Mouse (Mus musculus): ENCODE results near the gene Acss2. TPM values are rescaled to one million over a fixed set of nuclear protein-coding genes. Genes with fewer than 3 reads are reported as not detected.
A peak's percentile ranks its signal among the peaks of the same experiment; 100 is the strongest.

Gene Acss2
- total and polyA plus RNA-seq, 2 experiments from 2014 or later, result 16.3 to 25.5 TPM

DNA sequence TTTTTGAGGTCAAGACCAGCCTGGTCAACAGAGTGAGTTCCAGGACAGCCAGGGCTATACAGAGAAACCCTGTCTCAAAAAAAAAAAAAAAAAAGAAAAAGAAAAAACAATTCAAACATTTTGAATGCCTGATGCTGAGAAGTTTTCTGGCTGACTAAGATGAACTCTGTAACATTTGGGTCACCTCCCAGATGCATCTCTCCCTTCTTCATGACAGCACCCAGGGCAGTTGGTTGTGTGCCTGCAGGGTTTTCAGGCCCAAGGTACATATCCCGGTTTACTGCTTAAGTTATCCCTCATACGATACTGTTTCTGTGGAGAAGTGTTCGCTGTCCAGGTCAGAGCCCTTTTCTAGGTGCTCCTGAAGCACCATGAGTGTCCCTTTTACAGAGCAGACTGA, 62.6 kb downstream of the Acss2 start:
- H3K9ac ChIP-seq, result no peak overlapping the region
- no peak for TF ChIP-seq CTCF (IDR thresholded peaks at IDR 0.05; ENCODE audit: low read depth)
- ATAC-seq (no peak), DNase-seq (no peak)
- WGBS, result 94% methylated on average over 3 of the region's 3 CpGs
- no peaks in the 10 kb centered on the region for H3K36me3 ChIP-seq (ENCODE audit: insufficient read depth)
- no peaks in the 10 kb centered on the region for H3K9me3 ChIP-seq (ENCODE audit: low read length)
- no peak overlapping the region for H3K27ac ChIP-seq (ENCODE audit: low read depth, low read length)
- H3K27me3 ChIP-seq (ENCODE audit: insufficient read depth, low read length), result no peaks in the 10 kb centered on the region
- H3K4me3 ChIP-seq (ENCODE audit: low read depth, low read length), result no peak overlapping the region
- no peaks in the 10 kb centered on the region for H3K4me1 ChIP-seq (ENCODE audit: insufficient read depth)
- no peak overlapping the region for H3K4me2 ChIP-seq (ENCODE audit: low read depth)

DNA sequence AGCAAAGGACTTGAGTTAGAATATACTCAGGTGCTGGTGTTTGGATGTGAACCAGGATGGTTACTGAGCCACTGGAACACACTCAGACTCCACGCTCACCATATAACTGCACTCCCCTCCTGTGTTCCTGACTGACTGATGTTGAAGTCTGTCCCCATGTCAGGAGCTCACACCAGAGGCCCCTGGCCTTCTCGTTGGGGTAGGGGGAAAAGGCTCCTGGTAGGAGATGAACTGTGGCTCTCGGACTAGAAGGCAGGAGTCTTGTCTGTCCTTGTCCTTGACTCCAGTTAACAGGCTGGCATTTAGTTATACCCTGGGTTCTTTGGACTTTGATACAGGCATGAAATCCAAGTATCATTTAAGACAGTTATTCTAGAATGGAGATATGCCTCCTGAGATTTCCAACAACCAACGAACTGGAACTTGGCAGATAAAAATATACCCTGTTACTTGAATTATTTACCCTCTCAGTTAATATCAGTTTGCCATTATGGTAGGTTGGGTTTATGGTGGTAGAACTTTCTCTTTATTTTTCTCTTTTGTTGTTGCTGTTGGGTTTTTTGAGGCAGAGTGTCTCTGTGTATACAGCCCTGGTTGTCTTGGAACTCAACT, 64.7 kb downstream of the Acss2 start:
- H3K9ac ChIP-seq, result no peak overlapping the region
- no peaks in the 10 kb centered on the region for H3K27me3 ChIP-seq (ENCODE audit: insufficient read depth, low read length)
- TF ChIP-seq CTCF (IDR thresholded peaks at IDR 0.05; ENCODE audit: low read depth), result no peak
- H3K27ac ChIP-seq (ENCODE audit: low read depth, low read length), result no peak overlapping the region
- ATAC-seq (no peak), DNase-seq (no peak)
- no peak overlapping the region for H3K4me3 ChIP-seq (ENCODE audit: low read depth, low read length)
- no peaks in the 10 kb centered on the region for H3K9me3 ChIP-seq (ENCODE audit: low read length)
- H3K36me3 ChIP-seq (ENCODE audit: insufficient read depth), result no peaks in the 10 kb centered on the region
- H3K4me2 ChIP-seq (ENCODE audit: low read depth), result no peak overlapping the region
- 82% methylated on average over 4 of the region's 4 CpGs for WGBS
- no peaks in the 10 kb centered on the region for H3K4me1 ChIP-seq (ENCODE audit: insufficient read depth)

DNA sequence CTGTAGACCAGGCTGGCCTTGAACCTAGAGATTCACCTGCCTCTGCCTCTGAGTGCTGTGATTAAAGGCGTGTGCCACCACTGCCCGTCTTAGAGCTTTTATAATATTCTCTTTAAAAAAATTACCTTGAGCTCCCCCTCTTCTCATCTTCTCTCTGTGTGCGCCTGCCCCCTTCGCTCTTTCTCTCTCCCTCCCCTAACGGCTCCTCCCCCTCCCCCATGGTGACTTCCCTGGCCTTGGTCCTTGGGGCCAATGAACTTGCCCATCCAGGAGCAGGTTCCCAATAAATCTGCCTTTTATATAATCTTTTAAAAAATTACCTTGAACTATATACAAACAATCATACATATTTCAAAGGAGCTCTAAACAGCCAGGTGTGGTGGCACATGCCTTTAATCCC, 65.2 kb downstream of the Acss2 start:
- H3K27me3 ChIP-seq (ENCODE audit: insufficient read depth, low read length), result no peaks in the 10 kb centered on the region
- DNase-seq (no peak), ATAC-seq (no peak)
- no peaks in the 10 kb centered on the region for H3K4me1 ChIP-seq (ENCODE audit: insufficient read depth)
- H3K4me2 ChIP-seq (ENCODE audit: low read depth), result no peak overlapping the region
- no peak overlapping the region for H3K9ac ChIP-seq
- WGBS, result 86% methylated on average over 5 of the region's 5 CpGs
- no peaks in the 10 kb centered on the region for H3K36me3 ChIP-seq (ENCODE audit: insufficient read depth)
- no peak overlapping the region for H3K27ac ChIP-seq (ENCODE audit: low read depth, low read length)
- no peak overlapping the region for H3K4me3 ChIP-seq (ENCODE audit: low read depth, low read length)
- H3K9me3 ChIP-seq (ENCODE audit: low read length), result no peaks in the 10 kb centered on the region
- TF ChIP-seq CTCF (IDR thresholded peaks at IDR 0.05; ENCODE audit: low read depth), result no peak

DNA sequence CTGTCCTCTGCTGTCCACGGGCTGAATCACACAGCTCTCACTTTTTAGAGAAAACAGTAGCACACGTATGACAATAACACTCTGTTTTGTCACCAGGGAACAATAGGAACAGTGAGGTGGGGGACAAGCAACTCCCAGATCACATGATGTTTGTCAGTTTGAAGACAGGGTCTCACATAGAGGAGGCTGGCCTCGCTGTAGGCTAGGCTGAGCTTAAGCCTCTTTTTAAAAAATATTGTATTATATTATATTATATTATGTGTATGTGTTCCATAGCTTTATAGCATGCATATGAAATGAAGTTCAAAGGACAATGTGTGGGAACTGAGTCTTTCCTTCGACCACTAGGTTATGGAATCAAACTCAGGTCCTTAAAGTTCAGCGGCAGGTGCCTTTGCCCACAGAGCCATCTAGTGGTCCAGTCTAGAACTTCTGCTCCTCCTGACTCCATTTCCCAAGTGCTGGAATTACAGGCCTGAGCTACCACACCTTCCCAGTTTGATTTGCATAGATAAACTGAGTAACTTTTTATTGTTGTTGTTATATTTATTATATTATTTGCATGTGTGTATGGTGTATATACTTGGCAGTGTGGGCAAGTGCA, 66.3 kb downstream of the Acss2 start:
- Histone ChIP-seq H3K9ac (no peak overlapping the region), H3K27ac (ENCODE audit: low read depth, low read length) (no peak overlapping the region), H3K9me3 (ENCODE audit: low read length) (no peaks in the 10 kb centered on the region), H3K4me2 (ENCODE audit: low read depth) (no peak overlapping the region), H3K4me1 (ENCODE audit: insufficient read depth) (no peaks in the 10 kb centered on the region), H3K27me3 (ENCODE audit: insufficient read depth, low read length) (no peaks in the 10 kb centered on the region), H3K4me3 (ENCODE audit: low read depth, low read length) (no peak overlapping the region), H3K36me3 (ENCODE audit: insufficient read depth) (no peaks in the 10 kb centered on the region)
- DNase-seq (peak; percentile 74), ATAC-seq (no peak)
- TF ChIP-seq CTCF (IDR thresholded peaks at IDR 0.05; ENCODE audit: low read depth), result peak; percentile 86
- WGBS, result 43% methylated on average over 5 of the region's 5 CpGs

DNA sequence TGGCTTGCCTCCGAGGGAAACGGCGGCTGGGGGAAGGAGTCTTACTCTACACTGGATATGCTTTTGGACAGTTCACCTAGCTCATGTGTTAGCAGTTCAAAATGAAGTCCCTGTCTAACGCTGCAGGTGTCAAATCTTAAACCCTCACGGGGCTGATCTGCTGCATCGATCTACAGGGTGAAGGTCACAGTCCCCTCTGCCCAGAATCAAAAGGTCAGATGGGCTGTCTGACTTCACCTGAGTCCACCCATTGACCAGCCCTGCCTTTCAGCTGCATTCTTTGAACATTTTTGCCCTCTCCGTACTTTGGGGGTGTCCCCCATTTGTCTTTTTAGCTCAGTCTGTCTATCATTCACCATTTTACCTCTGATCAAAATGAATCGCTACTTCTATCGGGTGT, 67.3 kb downstream of the Acss2 start:
- H3K27me3 ChIP-seq (ENCODE audit: insufficient read depth, low read length), result no peaks in the 10 kb centered on the region
- ATAC-seq (no peak), DNase-seq (no peak)
- WGBS, result 59% methylated on average over 9 of the region's 9 CpGs
- no peak overlapping the region for H3K27ac ChIP-seq (ENCODE audit: low read depth, low read length)
- no peaks in the 10 kb centered on the region for H3K36me3 ChIP-seq (ENCODE audit: insufficient read depth)
- no peaks in the 10 kb centered on the region for H3K4me1 ChIP-seq (ENCODE audit: insufficient read depth)
- H3K9me3 ChIP-seq (ENCODE audit: low read length), result no peaks in the 10 kb centered on the region
- no peak overlapping the region for H3K9ac ChIP-seq
- no peak overlapping the region for H3K4me3 ChIP-seq (ENCODE audit: low read depth, low read length)
- no peak overlapping the region for H3K4me2 ChIP-seq (ENCODE audit: low read depth)
- no peak for TF ChIP-seq CTCF (IDR thresholded peaks at IDR 0.05; ENCODE audit: low read depth)

DNA sequence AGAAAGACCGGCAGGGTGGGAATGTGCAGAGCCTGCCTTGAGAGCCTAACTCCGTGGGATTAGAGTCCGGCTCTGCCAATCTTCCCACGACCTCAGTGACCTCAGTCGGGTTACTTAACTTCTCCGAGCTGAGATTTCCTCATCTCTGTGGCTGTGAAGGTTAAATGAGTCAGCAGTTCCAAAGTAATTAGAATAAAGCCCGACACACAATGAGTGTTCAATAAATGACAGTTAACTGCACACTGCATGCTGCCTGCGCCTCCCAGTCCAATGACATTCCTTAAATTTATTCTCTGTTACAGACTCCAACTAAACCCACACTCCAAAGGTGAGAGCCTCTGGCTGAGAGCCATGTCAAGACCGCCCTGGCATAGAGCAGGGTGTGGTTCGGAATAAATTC, 67.7 kb downstream of the Acss2 start:
- Histone ChIP-seq H3K27me3 (ENCODE audit: insufficient read depth, low read length) (no peaks in the 10 kb centered on the region), H3K9ac (no peak overlapping the region), H3K4me1 (ENCODE audit: insufficient read depth) (no peaks in the 10 kb centered on the region), H3K4me3 (ENCODE audit: low read depth, low read length) (no peak overlapping the region), H3K4me2 (ENCODE audit: low read depth) (no peak overlapping the region), H3K36me3 (ENCODE audit: insufficient read depth) (no peaks in the 10 kb centered on the region), H3K27ac (ENCODE audit: low read depth, low read length) (no peak overlapping the region), H3K9me3 (ENCODE audit: low read length) (no peaks in the 10 kb centered on the region)
- DNase-seq (no peak), ATAC-seq (no peak)
- WGBS, result 31% methylated on average over 10 of the region's 10 CpGs
- TF ChIP-seq CTCF (IDR thresholded peaks at IDR 0.05; ENCODE audit: low read depth), result no peak

DNA sequence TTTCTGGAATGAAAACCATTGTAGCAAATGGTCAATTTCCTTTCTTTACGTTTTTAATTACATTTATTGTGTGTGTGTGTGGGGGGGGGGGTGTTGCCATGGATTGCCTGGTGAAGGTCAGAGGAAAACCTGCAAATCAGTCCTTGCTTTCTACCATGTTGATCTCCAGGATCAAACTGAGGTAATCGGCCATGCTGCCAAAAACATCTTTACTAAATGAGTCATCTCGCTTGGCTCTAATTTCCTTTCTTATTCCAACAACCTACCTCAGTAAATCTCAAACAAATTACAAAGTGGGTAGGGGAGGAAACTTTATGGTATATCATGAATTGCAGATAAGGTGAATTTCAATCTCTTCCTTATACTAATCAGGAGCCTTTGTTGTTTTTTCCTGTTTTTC, 70.4 kb downstream of the Acss2 start:
- WGBS, result 76% methylated on average over 3 of the region's 3 CpGs
- no peak for ATAC-seq

More for the DNA sequence above, 70.4 kb downstream of the Acss2 start:
- H3K4me3 ChIP-seq (ENCODE audit: low read depth, low read length), result no peak overlapping the region
- peaks cover 6% of the 10 kb centered on the region; the same call in 1 of the 2 replicates for H3K4me1 ChIP-seq (ENCODE audit: insufficient read depth)
- no peak overlapping the region for H3K27ac ChIP-seq (ENCODE audit: low read depth, low read length)
- no peaks in the 10 kb centered on the region for H3K9me3 ChIP-seq (ENCODE audit: low read length)
- H3K4me2 ChIP-seq (ENCODE audit: low read depth), result no peak overlapping the region
- no peak overlapping the region for H3K9ac ChIP-seq
- no peaks in the 10 kb centered on the region for H3K27me3 ChIP-seq (ENCODE audit: insufficient read depth, low read length)
- H3K36me3 ChIP-seq (ENCODE audit: insufficient read depth), result no peaks in the 10 kb centered on the region
- TF ChIP-seq CTCF (IDR thresholded peaks at IDR 0.05; ENCODE audit: low read depth), result no peak
- DNase-seq, result no peak
